Mouse (Mus musculus): ENCODE results near the gene Ube2g2.

Gene Ube2g2

DNA sequence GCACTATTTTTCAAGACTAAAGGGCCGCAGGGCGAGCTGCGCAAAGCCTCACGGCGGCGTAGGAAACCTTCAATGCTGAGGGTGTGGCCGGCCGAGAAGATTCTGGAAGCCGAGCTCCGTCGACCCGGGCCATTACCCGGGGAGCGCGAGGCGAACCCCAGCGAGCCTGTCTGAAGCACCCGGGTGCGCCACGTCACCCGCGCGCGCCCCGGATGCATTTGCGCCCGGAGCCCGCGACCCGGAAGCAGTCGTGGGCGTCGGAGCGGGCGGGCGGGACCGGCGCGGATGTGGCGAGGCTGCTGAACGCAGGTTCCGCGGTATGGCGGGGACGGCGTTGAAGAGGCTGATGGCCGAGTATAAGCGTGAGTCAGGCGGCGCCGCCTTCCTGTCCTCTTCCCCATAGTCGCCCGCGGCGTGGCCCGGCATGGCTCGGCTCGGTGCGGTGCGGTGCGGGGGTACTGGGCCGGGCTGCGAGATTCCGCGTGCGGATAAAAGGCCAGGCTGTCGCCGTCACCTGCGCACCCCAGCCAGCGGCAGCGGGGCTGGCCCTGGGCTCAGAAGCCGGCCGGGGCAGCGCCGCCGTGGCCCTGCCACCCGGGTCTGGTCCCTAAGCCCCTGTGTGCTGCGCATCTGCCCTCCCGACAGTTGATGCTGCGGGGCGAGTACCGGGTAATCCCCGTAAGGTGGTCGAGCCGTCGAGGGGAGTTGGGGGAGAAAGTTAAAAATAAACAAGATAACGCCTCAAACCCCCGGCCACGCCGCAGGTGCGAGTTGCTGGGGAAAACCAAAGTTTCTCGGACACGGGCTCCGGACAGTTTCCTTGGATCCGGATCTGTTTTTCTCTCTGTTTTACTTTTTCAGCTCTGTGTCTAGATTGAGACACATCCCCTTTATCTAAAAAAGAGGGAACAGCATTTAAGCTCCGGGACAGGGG lies at the start of gene Ube2g2:
Ube2g2 (plus strand) TSS at position 221 of the 934 bp plus-strand sequence.
- peak; percentile 95 for DNase-seq

- DNase-seq: no peak
Measured at GRCm38 (mm10) chr10:77573162-77573561, 48.9 kb upstream of the Ube2g2 start.

DNA sequence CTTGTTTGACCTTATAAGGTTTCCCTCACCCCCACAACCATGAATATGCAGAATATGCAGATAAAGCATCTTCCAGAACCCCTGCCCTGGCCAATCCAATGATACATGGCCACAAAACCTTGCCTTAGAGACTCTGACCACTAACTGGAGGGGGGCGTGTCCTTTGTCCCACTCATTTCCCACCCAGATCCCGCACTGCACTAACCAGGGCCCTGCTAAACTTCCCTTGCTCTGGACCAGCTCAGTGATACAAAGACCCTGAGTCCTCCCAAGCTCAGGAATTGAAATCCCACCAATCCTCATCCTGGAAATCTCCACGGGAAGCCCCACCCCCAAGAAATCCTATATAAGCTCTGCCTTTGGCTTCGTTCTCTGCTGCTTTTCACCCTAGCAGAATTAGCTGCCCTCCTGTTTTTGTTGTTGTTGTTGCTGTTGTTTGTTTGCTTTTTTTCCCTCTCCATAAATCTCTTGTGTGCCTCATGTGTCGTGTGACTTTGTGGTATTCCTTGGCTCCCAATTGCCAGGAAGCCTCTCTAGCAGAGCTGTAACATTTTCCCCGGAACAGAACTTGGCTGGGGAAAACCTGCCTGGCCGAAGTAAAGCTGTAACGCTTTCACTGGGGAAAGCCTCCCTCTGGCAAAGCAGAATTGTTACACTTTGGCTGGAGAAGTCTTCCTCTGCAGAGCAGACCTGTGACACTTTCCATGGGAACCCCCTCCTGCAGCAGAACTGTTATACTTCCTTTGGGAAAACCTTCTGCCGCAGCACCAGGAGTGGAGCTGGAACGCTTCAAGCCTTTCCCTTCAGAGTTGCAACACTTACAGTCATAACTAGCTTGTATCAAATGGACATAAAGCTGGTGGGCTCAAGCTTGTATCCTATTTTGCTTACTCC lies 41.8 kb upstream of the Ube2g2 start:
- DNase-seq: no peak

GRCm38 (mm10) chr10:77581023-77581407 lies 41.1 kb upstream of the Ube2g2 start:
- no peak for DNase-seq

DNA sequence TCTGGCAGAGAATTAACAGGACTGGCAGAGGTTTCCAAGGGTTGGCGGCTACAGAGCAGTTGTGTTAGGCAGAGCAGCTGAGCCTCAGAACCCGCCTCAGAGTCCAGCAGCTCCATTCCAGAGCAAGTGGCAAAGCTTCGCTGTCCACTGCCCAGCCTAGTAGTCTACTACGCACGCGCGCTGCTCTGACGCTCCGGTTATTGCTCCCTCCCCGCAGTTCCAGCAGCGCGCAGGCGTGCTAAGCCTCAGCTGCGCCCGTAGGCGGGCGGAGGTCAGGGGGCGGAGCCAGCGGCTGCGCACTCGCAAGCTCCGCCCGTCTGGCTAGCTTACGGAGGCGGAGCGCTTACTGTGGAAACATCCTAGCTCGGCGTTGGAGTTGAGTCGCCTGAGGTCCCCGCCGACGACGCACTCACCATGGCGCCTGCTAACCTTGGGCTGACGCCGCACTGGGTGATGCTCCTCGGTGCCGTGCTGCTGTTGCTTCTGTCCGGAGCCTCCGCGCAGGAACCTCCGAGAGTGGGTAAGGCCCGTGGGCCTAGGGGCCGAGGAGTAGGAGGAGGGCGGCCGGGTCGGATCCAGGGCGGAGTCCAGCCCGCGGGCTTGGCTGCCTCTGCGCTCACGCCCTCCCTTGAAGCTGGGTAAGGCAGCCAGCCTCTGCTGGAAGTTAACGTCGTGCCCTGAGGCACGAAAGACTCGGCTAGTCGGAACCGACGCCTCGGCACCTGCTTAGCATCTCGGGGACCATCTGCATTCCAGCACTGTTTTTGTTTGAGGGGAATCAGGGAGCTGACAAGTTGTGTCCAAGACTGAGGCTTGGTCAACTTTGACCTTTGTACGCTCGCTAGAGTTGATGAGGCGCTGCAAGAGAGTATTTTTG lies 40.4 kb upstream of the Ube2g2 start, which contains the start of gene Pttg1ip:
Pttg1ip (plus strand) TSS at position 313 of the 877 bp plus-strand sequence.
- DNase-seq: peak; percentile 98

DNA sequence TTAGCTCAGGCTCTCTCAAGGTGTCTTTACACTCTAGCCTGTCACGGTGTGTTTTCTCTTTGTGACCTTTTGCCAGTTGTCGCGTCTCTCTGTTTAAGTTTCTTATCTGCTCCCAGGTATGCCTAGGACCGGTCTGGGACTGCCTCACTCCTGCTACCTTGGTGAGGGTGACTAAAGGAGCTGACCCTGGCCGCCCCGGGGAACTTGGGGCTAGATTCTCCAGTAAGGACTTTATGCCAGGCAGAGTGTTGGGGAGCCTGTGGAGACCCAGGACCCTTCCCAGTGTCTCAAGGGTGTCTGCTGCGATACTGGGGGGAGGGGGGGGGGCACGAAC lies 39.8 kb upstream of the Ube2g2 start:
- DNase-seq: no peak

DNA sequence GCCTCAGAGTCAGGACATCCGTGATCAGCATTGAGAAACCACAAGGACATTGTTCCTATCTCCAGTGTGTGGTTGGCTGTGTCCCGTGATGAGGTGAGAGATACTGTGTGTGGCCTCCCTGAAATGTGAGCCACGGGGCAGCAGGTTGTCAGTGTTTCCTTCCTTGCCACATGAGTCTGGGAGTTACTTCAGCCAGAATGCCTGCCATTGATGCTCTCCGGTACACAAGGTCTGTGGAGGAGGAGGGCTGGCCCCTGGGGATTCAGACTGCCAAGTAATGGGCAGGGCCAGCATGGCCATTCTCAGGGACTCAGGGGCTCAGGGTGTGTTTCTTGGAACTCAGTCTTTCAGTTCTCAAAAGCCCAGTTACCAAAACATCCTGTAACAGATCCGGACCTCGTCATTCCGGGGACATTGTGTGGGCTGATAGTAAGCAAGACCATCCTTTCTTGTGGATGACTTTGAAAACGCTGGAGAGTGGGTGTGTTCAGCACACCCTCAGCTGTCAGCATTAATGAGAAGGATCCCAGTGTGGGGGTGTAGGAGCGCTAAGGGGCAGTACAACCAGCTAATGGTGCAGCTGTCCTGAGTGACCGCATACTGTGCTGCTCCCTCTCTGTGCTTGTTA lies 38.2 kb upstream of the Ube2g2 start:
- DNase-seq: no peak

GRCm38 (mm10) chr10:77586637-77587036 lies 35.4 kb upstream of the Ube2g2 start:
- DNase-seq: no peak

DNA sequence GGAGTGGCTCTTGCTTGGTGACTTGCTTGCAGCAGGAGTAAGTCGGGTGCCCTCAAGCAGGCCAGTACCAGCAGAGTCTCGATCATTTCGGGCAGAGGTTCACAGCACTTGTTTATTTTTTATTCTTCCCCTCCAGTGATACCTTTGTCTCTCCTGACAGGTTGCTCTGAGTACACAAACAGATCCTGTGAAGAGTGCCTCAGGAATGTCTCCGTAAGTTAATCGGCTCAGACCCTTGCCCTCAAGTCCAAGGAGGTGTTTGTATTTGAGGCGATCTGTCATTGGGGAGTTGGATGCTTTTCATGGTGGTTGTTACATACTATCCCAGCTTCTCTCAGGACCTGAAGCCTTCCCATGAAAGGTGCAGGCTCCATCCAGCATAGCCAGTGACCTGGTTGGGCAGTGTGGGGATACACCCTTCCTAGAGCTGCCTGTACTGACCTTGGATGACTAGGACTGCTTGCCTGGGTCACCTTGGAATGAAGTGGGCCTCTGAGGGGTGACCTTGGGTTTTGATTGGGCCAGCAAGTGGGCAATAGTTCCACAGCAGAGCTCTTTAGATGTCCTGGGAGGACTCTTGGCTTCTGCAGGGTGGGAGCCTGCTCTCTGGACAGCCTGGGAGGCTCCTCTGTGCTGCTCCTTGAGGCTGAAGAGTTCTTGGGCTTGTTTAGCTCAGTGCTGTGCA lies 34.8 kb upstream of the Ube2g2 start:
- DNase-seq: no peak

GRCm38 (mm10) chr10:77588036-77588435 lies 34.0 kb upstream of the Ube2g2 start:
- DNase-seq: no peak

GRCm38 (mm10) chr10:77589117-77589516 lies 33.0 kb upstream of the Ube2g2 start:
- no peak for DNase-seq

GRCm38 (mm10) chr10:77589749-77590148 lies 32.3 kb upstream of the Ube2g2 start:
- no peak for DNase-seq

GRCm38 (mm10) chr10:77590812-77591211 lies 31.3 kb upstream of the Ube2g2 start:
- DNase-seq: peak; percentile 78

DNA sequence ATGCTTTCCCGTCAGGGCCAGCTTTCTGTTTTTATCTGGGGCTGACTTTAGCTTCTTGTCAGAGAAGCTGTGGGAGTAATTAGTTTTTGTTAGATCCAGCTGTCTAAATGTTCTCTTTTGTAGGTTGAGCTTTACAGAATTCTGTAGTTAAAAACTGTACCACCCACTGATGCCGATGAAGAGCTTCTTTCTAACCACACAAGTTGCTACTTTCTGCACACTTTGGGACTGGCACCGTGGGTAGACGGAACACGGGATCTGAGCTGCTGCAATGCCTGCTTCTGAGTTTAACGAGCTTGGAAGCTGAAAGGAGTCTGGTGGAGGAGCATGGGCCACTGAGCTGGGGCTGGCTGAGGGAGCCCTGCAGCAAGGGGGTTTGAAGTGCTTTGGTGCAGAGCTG lies 30.5 kb upstream of the Ube2g2 start:
- no peak for DNase-seq

- DNase-seq: no peak
Measured at GRCm38 (mm10) chr10:77596060-77596459, 26.0 kb upstream of the Ube2g2 start.

- no peak for DNase-seq
Measured at GRCm38 (mm10) chr10:77603021-77603420, 19.1 kb upstream of the Ube2g2 start.

DNA sequence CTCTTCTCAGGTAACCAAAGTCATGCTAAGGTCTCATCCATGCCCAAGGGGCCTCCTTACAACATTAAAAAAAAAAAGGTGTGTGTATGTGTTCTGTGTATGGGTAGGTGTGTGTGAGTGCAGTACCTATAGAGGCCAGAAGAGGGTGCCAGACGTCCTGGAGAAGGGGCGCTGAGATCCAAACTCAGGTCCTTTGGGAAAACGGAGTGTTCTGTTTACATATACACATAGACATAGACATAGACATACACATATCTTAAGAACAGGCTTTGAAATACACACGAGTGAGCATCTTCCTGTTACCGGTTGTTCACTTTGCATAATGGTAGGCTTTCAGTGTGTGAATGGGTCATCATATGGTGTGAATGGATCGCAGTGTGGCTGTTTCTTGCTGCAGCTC lies 18.0 kb upstream of the Ube2g2 start:
- no peak for DNase-seq

DNA sequence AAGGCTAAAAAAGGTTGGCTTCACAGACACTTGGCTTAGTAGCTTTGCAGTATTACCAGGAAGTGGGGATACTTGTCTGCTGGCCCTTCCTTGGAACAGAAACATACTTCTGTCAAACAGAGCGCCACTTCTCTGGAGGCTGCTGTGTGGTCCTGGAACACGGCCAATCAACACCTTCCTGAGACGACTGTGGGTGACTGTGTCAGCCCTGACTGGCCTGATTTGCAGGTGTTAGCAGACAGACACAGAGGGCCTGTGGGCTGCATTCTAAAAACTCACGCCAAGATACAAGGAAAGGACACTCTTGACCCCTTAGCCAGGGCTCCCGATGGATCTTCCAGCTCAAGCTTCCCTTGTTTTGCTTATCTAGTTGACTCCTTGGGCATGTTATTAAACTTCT lies 17.1 kb upstream of the Ube2g2 start:
- DNase-seq: no peak

- DNase-seq: peak; percentile 82
Measured at GRCm38 (mm10) chr10:77605368-77605767, 16.7 kb upstream of the Ube2g2 start.

DNA sequence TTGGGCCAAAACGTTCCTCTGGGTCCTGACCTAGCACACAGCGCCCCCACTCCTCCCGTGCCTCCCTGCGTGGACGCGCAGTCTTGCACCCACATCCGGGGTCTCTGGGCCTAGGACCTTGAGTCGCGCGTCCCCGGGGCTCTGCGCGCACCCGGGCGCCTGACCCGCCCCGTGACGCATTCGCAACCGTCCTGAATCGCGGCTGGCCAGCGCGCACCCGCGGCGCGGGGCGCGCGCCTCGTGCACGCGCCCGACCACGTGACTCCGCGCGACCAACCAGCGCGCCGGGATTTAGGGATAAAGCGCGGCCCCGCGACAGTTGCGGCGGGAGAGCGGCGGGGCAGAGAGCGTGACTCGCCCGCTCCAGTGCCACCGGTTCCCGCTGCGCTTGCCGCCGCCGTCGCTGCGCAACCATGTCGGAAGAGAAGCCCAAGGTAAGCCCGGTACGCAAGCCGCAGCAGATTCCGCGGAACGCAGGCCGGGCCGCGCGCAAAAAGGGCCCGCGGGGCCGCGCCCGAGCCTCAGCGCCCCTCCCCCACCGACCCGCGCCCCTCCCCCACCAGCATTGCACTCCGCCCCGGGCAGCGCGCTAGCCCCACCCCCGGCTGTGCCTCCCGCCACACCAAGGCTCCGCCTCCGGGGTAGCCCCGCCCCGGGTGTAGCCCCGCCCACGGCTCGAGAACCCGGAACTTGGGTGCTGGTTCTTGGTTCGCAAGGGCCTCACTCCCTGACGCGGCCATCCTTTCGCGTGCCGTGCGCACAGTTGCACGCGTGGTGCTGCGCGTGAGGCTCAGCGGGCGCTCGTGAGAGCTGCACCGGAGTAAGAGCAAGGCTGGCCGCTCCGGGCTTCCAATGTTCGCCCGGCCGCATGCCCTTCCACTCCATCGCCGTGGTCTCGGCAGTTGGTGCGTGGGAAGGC lies 15.9 kb upstream of the Ube2g2 start, which contains the start of the genes Sumo3 and Gm49325:
Sumo3 (plus strand) TSS at position 190 of the 919 bp plus-strand sequence.
Gm49325 (plus strand) TSS at position 290 of the 919 bp plus-strand sequence.
- peak; percentile 95 for DNase-seq
